Mouse (Mus musculus): Measurements from ENCODE around the gene Tnfaip8l1. TPM values are rescaled to one million over a fixed set of nuclear protein-coding genes. Genes with fewer than 3 reads are reported as not detected.

Tnfaip8l1 gene
- polyA plus RNA-seq, 1 experiment from 2014 or later = 9.8 TPM

GRCm38 (mm10) chr17:56217670-56218069, 55.4 kb downstream of the Tnfaip8l1 start:
- Histone ChIP-seq H3K9ac (peak overlapping the region; percentile 90), H3K4me2 (replicated peaks) (peak overlapping the region; percentile 91), H3K27ac (no peak overlapping the region)

GRCm38 (mm10) chr17:56218377-56219191, 56.3 kb downstream of the Tnfaip8l1 start, which contains the start of gene Dpp9:
Dpp9 (minus strand) TSS chr17:56218905.
- Histone ChIP-seq H3K4me3 (peak within 1 kb of the TSS; percentile 94), H3K27ac (peak within 1 kb of the TSS; percentile 65; the same call in 1 of the 2 replicates), H3K9ac (peak within 1 kb of the TSS; percentile 90), H3K9me3 (no peaks in the 10 kb centered on the region), H3K4me1 (peaks cover 23% of the 10 kb centered on the region), H3K4me2 (replicated peaks) (peak within 1 kb of the TSS; percentile 91), H3K27me3 (replicated peaks) (no peaks in the 10 kb centered on the region; the same call in 1 of the 2 replicates), H3K36me3 (peaks cover 19% of the 10 kb centered on the region)
- 1% methylated on average over 73 of the region's 78 CpGs for WGBS
- peak; percentile 99 for ATAC-seq (ENCODE audit: low FRiP score, low read depth)

More at GRCm38 (mm10) chr17:56217670-56218069, 55.4 kb downstream of the Tnfaip8l1 start:
- Histone ChIP-seq H3K4me1 (peaks cover 27% of the 10 kb centered on the region), H3K27me3 (replicated peaks) (no peaks in the 10 kb centered on the region; the same call in 1 of the 2 replicates), H3K9me3 (no peaks in the 10 kb centered on the region), H3K4me3 (peak overlapping the region; percentile 94), H3K36me3 (peaks cover 19% of the 10 kb centered on the region)
- no peak for ATAC-seq (ENCODE audit: low FRiP score, low read depth)
- WGBS = 68% methylated on average over 13 of the region's 13 CpGs

DNA sequence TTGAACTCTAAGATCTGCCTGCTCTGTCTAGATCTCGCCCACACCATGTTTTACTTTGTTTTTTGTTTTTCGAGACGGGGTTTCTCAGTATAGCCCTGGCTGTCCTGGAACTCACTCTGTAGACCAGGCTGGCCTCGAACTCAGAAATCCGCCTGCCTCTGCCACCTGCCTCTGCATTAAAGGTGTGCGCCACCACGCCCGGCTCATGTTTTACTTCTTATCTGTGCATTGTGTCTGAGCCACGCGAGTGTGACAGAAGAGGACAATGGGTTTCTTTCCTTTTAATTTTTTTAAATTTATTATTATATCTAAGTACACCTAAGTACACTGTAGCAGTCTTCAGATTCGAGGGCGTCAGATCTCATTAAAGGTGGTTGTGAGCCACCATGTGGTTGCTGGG, 57.0 kb downstream of the Tnfaip8l1 start:
- ATAC-seq (ENCODE audit: low FRiP score, low read depth) = no peak; the same call in 1 of the 2 replicates
- WGBS = 44% methylated on average over 12 of the region's 12 CpGs

GRCm38 (mm10) chr17:56219805-56220204, 57.5 kb downstream of the Tnfaip8l1 start:
- Histone ChIP-seq H3K9me3 (no peaks in the 10 kb centered on the region), H3K27me3 (replicated peaks) (no peaks in the 10 kb centered on the region; the same call in 1 of the 2 replicates), H3K9ac (no peak overlapping the region), H3K36me3 (peaks cover 13% of the 10 kb centered on the region), H3K4me3 (no peak overlapping the region), H3K4me1 (peaks cover 23% of the 10 kb centered on the region), H3K4me2 (replicated peaks) (peak overlapping the region; percentile 91; the same call in 1 of the 2 replicates), H3K27ac (no peak overlapping the region)
- no peak for ATAC-seq (ENCODE audit: low FRiP score, low read depth)
- WGBS = 61% methylated on average over 3 of the region's 3 CpGs

More for the DNA sequence above, 57.0 kb downstream of the Tnfaip8l1 start:
- Histone ChIP-seq H3K9ac (peak overlapping the region; percentile 90), H3K9me3 (no peaks in the 10 kb centered on the region), H3K27ac (peak overlapping the region; percentile 65; the same call in 1 of the 2 replicates), H3K4me1 (peaks cover 23% of the 10 kb centered on the region), H3K36me3 (peaks cover 18% of the 10 kb centered on the region), H3K4me3 (peak overlapping the region; percentile 94), H3K4me2 (replicated peaks) (peak overlapping the region; percentile 91), H3K27me3 (replicated peaks) (no peaks in the 10 kb centered on the region; the same call in 1 of the 2 replicates)

Small RNA genes within 50 kb of the gene (microRNA-seq; reads per million reads assigned to microRNA genes)
- not detected for gene Gm44397

Other genes with a start within 250 kb of the Tnfaip8l1 start
- 6.0 and 6.1 TPM in 2 replicates for gene Zfp119b, start 213.0 kb upstream of the Tnfaip8l1 start, polyA plus RNA-seq (2016; fragmentation: Nextera tagmentation; extraction: Ambion mirVana)
- 2.3 and 2.8 TPM in 2 replicates for gene Ebi3, start 209.8 kb upstream of the Tnfaip8l1 start, polyA plus RNA-seq (2016; fragmentation: Nextera tagmentation; extraction: Ambion mirVana)
- 24.2 and 27.1 TPM in 2 replicates for gene Yju2, start 203.4 kb upstream of the Tnfaip8l1 start, polyA plus RNA-seq (2016; fragmentation: Nextera tagmentation; extraction: Ambion mirVana)
- gene Shd, start 192.0 kb upstream of the Tnfaip8l1 start, polyA plus RNA-seq (2016; fragmentation: Nextera tagmentation; extraction: Ambion mirVana) = 136 and 143 TPM in 2 replicates
- gene Fsd1, start 176.0 kb upstream of the Tnfaip8l1 start, polyA plus RNA-seq (2016; fragmentation: Nextera tagmentation; extraction: Ambion mirVana) = 114 and 123 TPM in 2 replicates
- 5.9 and 7.2 TPM in 2 replicates for gene Stap2, start 156.9 kb upstream of the Tnfaip8l1 start, polyA plus RNA-seq (2016; fragmentation: Nextera tagmentation; extraction: Ambion mirVana)
- 209 and 214 TPM in 2 replicates for gene Mpnd, start 156.8 kb upstream of the Tnfaip8l1 start, polyA plus RNA-seq (2016; fragmentation: Nextera tagmentation; extraction: Ambion mirVana)
- 134 TPM in 2 replicates for gene Sh3gl1, start 125.8 kb upstream of the Tnfaip8l1 start, polyA plus RNA-seq (2016; fragmentation: Nextera tagmentation; extraction: Ambion mirVana)
- 25.3 and 29.6 TPM in 2 replicates for gene Chaf1a, start 122.0 kb upstream of the Tnfaip8l1 start, polyA plus RNA-seq (2016; fragmentation: Nextera tagmentation; extraction: Ambion mirVana)
- 61.0 and 63.8 TPM in 2 replicates for gene Ubxn6, start 87.4 kb upstream of the Tnfaip8l1 start, polyA plus RNA-seq (2016; fragmentation: Nextera tagmentation; extraction: Ambion mirVana)
- gene Hdgfl2, start 82.8 kb upstream of the Tnfaip8l1 start, polyA plus RNA-seq (2016; fragmentation: Nextera tagmentation; extraction: Ambion mirVana) = 166 and 173 TPM in 2 replicates
- gene Plin4, start 52.7 kb upstream of the Tnfaip8l1 start, polyA plus RNA-seq (2016; fragmentation: Nextera tagmentation; extraction: Ambion mirVana) = 0.05 and 0.10 TPM in 2 replicates
- gene Plin5, start 44.9 kb upstream of the Tnfaip8l1 start, polyA plus RNA-seq (2016; fragmentation: Nextera tagmentation; extraction: Ambion mirVana) = 0.30 and 0.38 TPM in 2 replicates
- gene Lrg1, start 40.5 kb upstream of the Tnfaip8l1 start, polyA plus RNA-seq (2016; fragmentation: Nextera tagmentation; extraction: Ambion mirVana) = 0.14 TPM in 1 of 2 replicates, not detected in the other
- gene Sema6b, start 22.1 kb upstream of the Tnfaip8l1 start, polyA plus RNA-seq (2016; fragmentation: Nextera tagmentation; extraction: Ambion mirVana) = 12.5 and 13.0 TPM in 2 replicates
- 65.5 and 65.9 TPM in 2 replicates for gene Mydgf, start 21.4 kb downstream of the Tnfaip8l1 start, polyA plus RNA-seq (2016; fragmentation: Nextera tagmentation; extraction: Ambion mirVana)
- 35.0 and 35.1 TPM in 2 replicates for gene Dpp9, start 56.4 kb downstream of the Tnfaip8l1 start, polyA plus RNA-seq (2016; fragmentation: Nextera tagmentation; extraction: Ambion mirVana)
- gene Fem1a, start 94.3 kb downstream of the Tnfaip8l1 start, polyA plus RNA-seq (2016; fragmentation: Nextera tagmentation; extraction: Ambion mirVana) = 19.9 and 20.6 TPM in 2 replicates
- gene Ticam1, start 114.3 kb downstream of the Tnfaip8l1 start, polyA plus RNA-seq (2016; fragmentation: Nextera tagmentation; extraction: Ambion mirVana) = 1.5 and 2.0 TPM in 2 replicates
- gene Plin3, start 130.4 kb downstream of the Tnfaip8l1 start, polyA plus RNA-seq (2016; fragmentation: Nextera tagmentation; extraction: Ambion mirVana) = 29.0 and 31.7 TPM in 2 replicates
- not detected in 2 replicates for gene Arrdc5, start 137.8 kb downstream of the Tnfaip8l1 start, polyA plus RNA-seq (2016; fragmentation: Nextera tagmentation; extraction: Ambion mirVana)
- gene Uhrf1, start 140.8 kb downstream of the Tnfaip8l1 start, polyA plus RNA-seq (2016; fragmentation: Nextera tagmentation; extraction: Ambion mirVana) = 94.7 and 95.2 TPM in 2 replicates
- gene Kdm4b, start 163.6 kb downstream of the Tnfaip8l1 start, polyA plus RNA-seq (2016; fragmentation: Nextera tagmentation; extraction: Ambion mirVana) = 86.1 and 86.7 TPM in 2 replicates

All from neural tube, embryonic 12.5 days (tissue).